21 mouse cellular contexts compared by ENCODE assay signal in the genomic region with DNA sequence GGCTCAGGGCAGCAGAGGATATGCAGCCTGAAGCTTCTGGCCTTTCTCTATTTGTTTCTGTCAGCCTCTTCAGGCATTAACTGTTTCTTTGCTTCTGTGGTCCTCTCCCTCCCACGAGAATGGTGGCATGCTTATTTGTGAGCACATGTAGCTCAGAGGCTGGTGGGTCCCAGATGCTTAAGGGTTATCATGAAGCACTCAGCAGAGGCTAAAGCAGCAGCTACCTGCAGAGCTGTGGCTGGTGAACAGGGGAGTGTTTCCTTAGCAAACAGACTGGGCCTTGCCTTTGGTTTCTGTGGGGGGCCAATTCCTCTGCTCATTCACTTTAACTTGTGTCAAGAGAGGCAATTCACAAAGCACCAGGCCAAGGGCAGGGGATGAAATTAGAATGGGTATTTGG.
A peak's percentile ranks its signal among the peaks of the same experiment; 100 is the strongest.
DNase-seq lines count a peak whose midpoint lies in the region; ATAC-seq and TF ChIP-seq lines count a peak whose summit lies in the region.
"Had no signal": no experiment of that assay in that cellular context is flagged by ENCODE, and none has a peak within 500 bp of the region (broad histone marks: within the 10 kb centered on the region; RNA-seq: fewer than 3 reads in every experiment).

No protein-coding gene starts in this region.

- no peaks in the 10 kb centered on the region for H3K27me3 ChIP-seq in hindbrain, embryonic 15.5 days
- H3K27me3 ChIP-seq in hindbrain, embryonic 14.5 days (ENCODE audit: control insufficient read depth, insufficient read depth, low read length), result no peaks in the 10 kb centered on the region
- no peaks in the 10 kb centered on the region for H3K27me3 ChIP-seq in lung, postnatal 0 days (replicated peaks; ENCODE audit: insufficient read depth, low read length)
- no peaks in the 10 kb centered on the region for H3K27me3 ChIP-seq in midbrain, embryonic 16.5 days (ENCODE audit: control insufficient read depth, insufficient read depth, low read depth, low read length)
- H3K27me3 ChIP-seq: heart, embryonic 15.5 days had no signal

- ATAC-seq in hindbrain, embryonic 15.5 days (ENCODE audit: low FRiP score, low read depth), result no peak
- ATAC-seq in hindbrain, embryonic 14.5 days (ENCODE audit: low FRiP score), result no peak
- peak; percentile 66 for ATAC-seq in lung, postnatal 0 days
- peak; percentile 36; the same call in 1 of the 2 replicates for ATAC-seq in midbrain, embryonic 16.5 days
- ATAC-seq: activated CD4-positive, CD25-positive, alpha-beta regulatory T cell, adult 4 months; liver, postnatal 0 days had no signal

- peaks cover 11% of the 10 kb centered on the region for H3K4me1 ChIP-seq in hindbrain, embryonic 15.5 days (replicated peaks)
- peaks cover 13% of the 10 kb centered on the region for H3K4me1 ChIP-seq in hindbrain, embryonic 14.5 days (replicated peaks; ENCODE audit: control insufficient read depth, insufficient read depth, low read length)
- no peaks in the 10 kb centered on the region for H3K4me1 ChIP-seq in lung, postnatal 0 days (ENCODE audit: insufficient read depth, low read depth, low read length)
- H3K4me1 ChIP-seq in midbrain, embryonic 16.5 days (ENCODE audit: control insufficient read depth, insufficient read depth, low read length), result peaks cover under 1% of the 10 kb centered on the region; the same call in 1 of the 2 replicates
- H3K4me1 ChIP-seq: heart, embryonic 15.5 days had no signal

- H3K4me3 ChIP-seq in hindbrain, embryonic 15.5 days, result no peak overlapping the region
- no peak overlapping the region for H3K4me3 ChIP-seq in hindbrain, embryonic 14.5 days (replicated peaks; ENCODE audit: low read length)
- no peak overlapping the region for H3K4me3 ChIP-seq in lung, postnatal 0 days (ENCODE audit: low read depth, low read length)
- H3K4me3 ChIP-seq in midbrain, embryonic 16.5 days (ENCODE audit: low read depth, low read length), result no peak overlapping the region
- H3K4me3 ChIP-seq: heart, embryonic 15.5 days had no signal

- DNase-seq in embryo, embryonic 11 days, result peak; percentile 2
- no peak for DNase-seq in embryo, embryonic 10.5 days (ENCODE audit: low spot score)
- DNase-seq in hindbrain, embryonic 14.5 days (ENCODE audit: low spot score), result no peak
- DNase-seq in lung, postnatal 0 days (ENCODE audit: low spot score), result peak; percentile 10
- DNase-seq in lung, postnatal 14 days, result no peak
- no peak for DNase-seq in frontal cortex, postnatal 36 days (ENCODE audit: low spot score in 2 of 2)
- DNase-seq: adrenal gland, adult 8-10 months; cerebellum, adult 2 months; cerebellum, postnatal 25 days; heart, postnatal 36 days; kidney, postnatal 10 days; left cerebral cortex, postnatal 4 days; liver, postnatal 0 days; retina, postnatal 1 day; right cerebral cortex, postnatal 25 days; spleen, adult 18-20 months had no signal

- WGBS in hindbrain, embryonic 15.5 days, result 14% methylated on average over 1 of the region's 1 CpGs
- 5% methylated on average over 1 of the region's 1 CpGs for WGBS in hindbrain, embryonic 14.5 days
- 16% methylated on average over 1 of the region's 1 CpGs for WGBS in lung, postnatal 0 days
- 15% methylated on average over 1 of the region's 1 CpGs for WGBS in midbrain, embryonic 16.5 days

- no peak for TF ChIP-seq EP300 in lung, postnatal 0 days (IDR thresholded peaks at IDR 0.05)

- H3K27ac ChIP-seq in hindbrain, embryonic 15.5 days (replicated peaks), result peak overlapping the region; percentile 38; the same call in 1 of the 2 replicates
- no peak overlapping the region for H3K27ac ChIP-seq in hindbrain, embryonic 14.5 days
- H3K27ac ChIP-seq in lung, postnatal 0 days (ENCODE audit: low read length), result no peak overlapping the region
- no peak overlapping the region for H3K27ac ChIP-seq in midbrain, embryonic 16.5 days (ENCODE audit: low read length)
- H3K27ac ChIP-seq: heart, embryonic 15.5 days had no signal

- H3K36me3 ChIP-seq in hindbrain, embryonic 15.5 days, result no peaks in the 10 kb centered on the region
- no peaks in the 10 kb centered on the region for H3K36me3 ChIP-seq in hindbrain, embryonic 14.5 days (replicated peaks; ENCODE audit: control insufficient read depth, insufficient read depth)
- no peaks in the 10 kb centered on the region for H3K36me3 ChIP-seq in lung, postnatal 0 days (ENCODE audit: insufficient read depth, low read length)
- H3K36me3 ChIP-seq in midbrain, embryonic 16.5 days (ENCODE audit: control insufficient read depth, insufficient read depth, low read length), result no peaks in the 10 kb centered on the region
- H3K36me3 ChIP-seq: heart, embryonic 15.5 days had no signal

- no peak for TF ChIP-seq CTCF in lung, postnatal 0 days (IDR thresholded peaks at IDR 0.05)

- no peak overlapping the region for H3K9ac ChIP-seq in hindbrain, embryonic 15.5 days
- H3K9ac ChIP-seq in hindbrain, embryonic 14.5 days, result no peak overlapping the region
- no peak overlapping the region for H3K9ac ChIP-seq in lung, postnatal 0 days (replicated peaks; ENCODE audit: low read depth)
- H3K9ac ChIP-seq in midbrain, embryonic 16.5 days (ENCODE audit: low read depth, low read length), result no peak overlapping the region
- H3K9ac ChIP-seq: heart, embryonic 15.5 days; liver, postnatal 0 days had no signal

- H3K4me2 ChIP-seq in hindbrain, embryonic 15.5 days, result no peak overlapping the region
- H3K4me2 ChIP-seq in hindbrain, embryonic 14.5 days (replicated peaks), result no peak overlapping the region
- H3K4me2 ChIP-seq in lung, postnatal 0 days (replicated peaks; ENCODE audit: low read depth, low read length), result no peak overlapping the region
- no peak overlapping the region for H3K4me2 ChIP-seq in midbrain, embryonic 16.5 days (ENCODE audit: low read length)
- H3K4me2 ChIP-seq: heart, embryonic 15.5 days; liver, embryonic 11.5 days had no signal

- H3K9me3 ChIP-seq in hindbrain, embryonic 15.5 days, result no peaks in the 10 kb centered on the region
- no peaks in the 10 kb centered on the region for H3K9me3 ChIP-seq in hindbrain, embryonic 14.5 days (ENCODE audit: control insufficient read depth, low read length)
- H3K9me3 ChIP-seq in lung, postnatal 0 days (ENCODE audit: low read length), result no peaks in the 10 kb centered on the region
- H3K9me3 ChIP-seq in midbrain, embryonic 16.5 days (replicated peaks; ENCODE audit: control insufficient read depth, low read length, poor library complexity, severe bottlenecking), result no peaks in the 10 kb centered on the region
- H3K9me3 ChIP-seq: heart, embryonic 15.5 days had no signal

Comparison
In these comparisons a context has a peak if more than half of its experiments do, and no peak if none do; other contexts are left out.
1. DNase-seq: peak in embryo, embryonic 11 days (single experiment) and lung, postnatal 0 days (single experiment); none in embryo, embryonic 10.5 days (single experiment), hindbrain, embryonic 14.5 days (single experiment), lung, postnatal 14 days (single experiment) and frontal cortex, postnatal 36 days (0 of 2).
2. ATAC-seq: peak in lung, postnatal 0 days (single experiment) and midbrain, embryonic 16.5 days (single experiment); none in hindbrain, embryonic 15.5 days (single experiment) and hindbrain, embryonic 14.5 days (single experiment).